Comparison of ENCODE assay signal across 8 mouse cellular contexts in the genomic region with DNA sequence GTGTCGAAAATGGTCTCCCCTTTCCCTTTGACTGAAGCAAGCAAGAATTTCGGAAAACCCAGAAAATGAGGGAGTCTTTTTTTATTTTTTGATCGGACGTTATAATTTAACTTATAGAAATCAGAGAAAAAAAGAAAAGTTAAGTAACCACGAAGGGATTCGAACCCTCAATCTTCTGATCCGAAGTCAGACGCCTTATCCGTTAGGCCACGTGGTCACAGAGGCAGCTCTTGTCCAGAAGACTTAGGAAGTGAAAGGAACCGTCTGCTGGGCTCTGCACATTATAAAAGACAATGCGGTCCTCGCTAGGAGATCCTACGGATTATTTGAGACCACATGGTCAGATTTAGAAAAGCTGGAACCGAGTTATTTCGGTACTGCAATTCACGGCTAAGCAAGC. TPM values are rescaled to one million over a fixed set of nuclear protein-coding genes. Genes with fewer than 3 reads are reported as not detected.
DNase-seq lines count a peak whose midpoint lies in the region; ATAC-seq and TF ChIP-seq lines count a peak whose summit lies in the region.

No protein-coding gene starts in this region.

- ATAC-seq in embryonic facial prominence, embryonic 13.5 days (ENCODE audit: insufficient number of reproducible peaks, insufficient read depth, low FRiP score, low TSS enrichment, low read depth) = no peak
- ATAC-seq in midbrain, embryonic 11.5 days (ENCODE audit: low FRiP score) = peak; percentile 57
- ATAC-seq in activated CD4-positive, CD25-positive, alpha-beta regulatory T cell, adult 4 months = no peak

- H3K9ac ChIP-seq in embryonic facial prominence, embryonic 13.5 days = peak overlapping the region; percentile 71
- H3K9ac ChIP-seq in midbrain, embryonic 11.5 days (ENCODE audit: low read length) = peak overlapping the region; percentile 26; the same call in 1 of the 2 replicates

- H3K4me2 ChIP-seq in embryonic facial prominence, embryonic 13.5 days = peak overlapping the region; percentile 60
- H3K4me2 ChIP-seq in midbrain, embryonic 11.5 days = peak overlapping the region; percentile 41

- no peaks in the 10 kb centered on the region for H3K27me3 ChIP-seq in embryonic facial prominence, embryonic 13.5 days
- H3K27me3 ChIP-seq in kidney, adult 2 months (replicated peaks; ENCODE audit: control insufficient read depth, insufficient read depth, low read length) = no peaks in the 10 kb centered on the region
- no peaks in the 10 kb centered on the region for H3K27me3 ChIP-seq in limb, embryonic 10.5 days (ENCODE audit: low read depth, poor library complexity, severe bottlenecking)
- H3K27me3 ChIP-seq in midbrain, embryonic 11.5 days (ENCODE audit: control insufficient read depth, insufficient read depth, low read length) = no peaks in the 10 kb centered on the region

- TF ChIP-seq CTCF in kidney, adult 2 months (conservative IDR thresholded peaks at IDR 0.05; ENCODE audit: insufficient read depth, insufficient read length, low read depth, low read length) = no peak

- H3K36me3 ChIP-seq in embryonic facial prominence, embryonic 13.5 days = no peaks in the 10 kb centered on the region
- H3K36me3 ChIP-seq in kidney, adult 2 months (ENCODE audit: control insufficient read depth, insufficient read depth, low read length) = no peaks in the 10 kb centered on the region
- no peaks in the 10 kb centered on the region for H3K36me3 ChIP-seq in limb, embryonic 10.5 days
- H3K36me3 ChIP-seq in midbrain, embryonic 11.5 days (ENCODE audit: control insufficient read depth, insufficient read depth, low read length) = no peaks in the 10 kb centered on the region

- WGBS in embryonic facial prominence, embryonic 13.5 days = under 1% methylated on average over 17 of the region's 17 CpGs
- WGBS in kidney, adult 2 months = 2% methylated on average over 17 of the region's 17 CpGs
- under 1% methylated on average over 17 of the region's 17 CpGs for WGBS in limb, embryonic 10.5 days
- under 1% methylated on average over 17 of the region's 17 CpGs for WGBS in midbrain, embryonic 11.5 days

- no peak for TF ChIP-seq POLR2A in kidney, adult 2 months (IDR thresholded peaks at IDR 0.05; ENCODE audit: low read depth, low read length)

- H3K27ac ChIP-seq in embryonic facial prominence, embryonic 13.5 days = peak overlapping the region; percentile 79
- no peak overlapping the region for H3K27ac ChIP-seq in kidney, adult 2 months (ENCODE audit: insufficient read depth, low read depth, low read length)
- peak overlapping the region; percentile 79 for H3K27ac ChIP-seq in limb, embryonic 10.5 days
- H3K27ac ChIP-seq in midbrain, embryonic 11.5 days (ENCODE audit: low read depth, low read length) = no peak overlapping the region

- no peaks in the 10 kb centered on the region for H3K9me3 ChIP-seq in embryonic facial prominence, embryonic 13.5 days
- H3K9me3 ChIP-seq in limb, embryonic 10.5 days (replicated peaks) = no peaks in the 10 kb centered on the region
- H3K9me3 ChIP-seq in midbrain, embryonic 11.5 days (ENCODE audit: control insufficient read depth, low read length) = no peaks in the 10 kb centered on the region

- DNase-seq in adrenal gland, postnatal 36 days = peak; percentile 88 to 92
- DNase-seq in heart, adult 18-20 months = peak; percentile 90 to 97
- peak; percentile 93 for DNase-seq in kidney, adult 2 months
- peak; percentile 93 for DNase-seq in limb, embryonic 10.5 days (ENCODE audit: low spot score)
- DNase-seq in midbrain, embryonic 11.5 days (ENCODE audit: low spot score, missing footprints) = peak; percentile 100
- DNase-seq in right cerebral cortex, postnatal 4 days = peak; percentile 95

- peak overlapping the region; percentile 48 for H3K4me3 ChIP-seq in embryonic facial prominence, embryonic 13.5 days
- H3K4me3 ChIP-seq in kidney, adult 2 months (ENCODE audit: insufficient read depth, low read depth, low read length) = peak overlapping the region; percentile 1; the same call in 1 of the 2 replicates
- peak overlapping the region; percentile 53 for H3K4me3 ChIP-seq in limb, embryonic 10.5 days
- peak overlapping the region; percentile 29 for H3K4me3 ChIP-seq in midbrain, embryonic 11.5 days (ENCODE audit: low read depth, low read length)

- peaks cover 9% of the 10 kb centered on the region for H3K4me1 ChIP-seq in embryonic facial prominence, embryonic 13.5 days
- no peaks in the 10 kb centered on the region; the same call in 1 of the 2 replicates for H3K4me1 ChIP-seq in kidney, adult 2 months (ENCODE audit: control insufficient read depth, insufficient read depth, low read length)
- peaks cover 19% of the 10 kb centered on the region for H3K4me1 ChIP-seq in limb, embryonic 10.5 days
- peaks cover 3% of the 10 kb centered on the region; the same call in 1 of the 2 replicates for H3K4me1 ChIP-seq in midbrain, embryonic 11.5 days (ENCODE audit: control insufficient read depth, insufficient read depth, low read length)

RNA-seq across cellular contexts. Expression of a gene that starts 4.5 kb away (rescaled TPM):
- total RNA-seq in adrenal gland, postnatal 36 days (2021) = 100 to 1,000 TPM; 443 to 473 TPM
- polyA plus RNA-seq in embryonic facial prominence, embryonic 13.5 days (2015; fragmentation: Nextera tagmentation; extraction: Ambion mirVana) = 7.3 and 7.9 TPM in 2 replicates
- total RNA-seq in heart, adult 18-20 months (2021) = 100 to 1,000 TPM; 225 to 244 TPM
- 44.7 and 57.5 TPM in 2 replicates for polyA plus RNA-seq in kidney, adult 2 months (2012; rRNA removed)
- 2.4 and 4.5 TPM in 2 replicates for polyA plus RNA-seq in limb, embryonic 10.5 days (2016; fragmentation: Nextera tagmentation; extraction: Ambion mirVana)
- 3.3 and 3.6 TPM in 2 replicates for polyA plus RNA-seq in midbrain, embryonic 11.5 days (2014; fragmentation: Nextera tagmentation; extraction: Ambion mirVana)
- polyA plus RNA-seq in activated CD4-positive, CD25-positive, alpha-beta regulatory T cell, adult 4 months (2017; shearing (Covaris generic)) = 1 to 10 TPM; 2.7 to 3.2 TPM

RNA-seq across cellular contexts. Expression of a gene that starts 7.4 kb away (rescaled TPM):
- total RNA-seq in adrenal gland, postnatal 36 days (2021) = 10 to 100 TPM; 49.7 to 55.2 TPM
- 6.6 and 13.4 TPM in 2 replicates for polyA plus RNA-seq in embryonic facial prominence, embryonic 13.5 days (2015; fragmentation: Nextera tagmentation; extraction: Ambion mirVana)
- 10 to 100 TPM in 1 of 2 experiments, 1 to 10 TPM in 1; 6.3 to 16.6 TPM for total RNA-seq in heart, adult 18-20 months (2021)
- polyA plus RNA-seq in kidney, adult 2 months (2012; rRNA removed) = 4.3 and 8.0 TPM in 2 replicates
- 8.0 and 11.7 TPM in 2 replicates for polyA plus RNA-seq in limb, embryonic 10.5 days (2016; fragmentation: Nextera tagmentation; extraction: Ambion mirVana)
- polyA plus RNA-seq in midbrain, embryonic 11.5 days (2014; fragmentation: Nextera tagmentation; extraction: Ambion mirVana) = 6.4 and 9.1 TPM in 2 replicates
- polyA plus RNA-seq in activated CD4-positive, CD25-positive, alpha-beta regulatory T cell, adult 4 months (2017; shearing (Covaris generic)) = not detected

RNA-seq across cellular contexts. Expression of a gene that starts 8.9 kb away (rescaled TPM):
- total RNA-seq in adrenal gland, postnatal 36 days (2021) = 10 to 100 TPM; 13.9 to 17.7 TPM
- polyA plus RNA-seq in embryonic facial prominence, embryonic 13.5 days (2015; fragmentation: Nextera tagmentation; extraction: Ambion mirVana) = 5.3 and 6.7 TPM in 2 replicates
- total RNA-seq in heart, adult 18-20 months (2021) = 1 to 10 TPM; 3.1 TPM
- polyA plus RNA-seq in kidney, adult 2 months (2012; rRNA removed) = 0.25 and 0.58 TPM in 2 replicates
- 4.7 and 5.3 TPM in 2 replicates for polyA plus RNA-seq in limb, embryonic 10.5 days (2016; fragmentation: Nextera tagmentation; extraction: Ambion mirVana)
- polyA plus RNA-seq in midbrain, embryonic 11.5 days (2014; fragmentation: Nextera tagmentation; extraction: Ambion mirVana) = 4.0 and 4.8 TPM in 2 replicates
- 1 to 10 TPM in 1 of 2 experiments, not detected in 1; 1.1 TPM for polyA plus RNA-seq in activated CD4-positive, CD25-positive, alpha-beta regulatory T cell, adult 4 months (2017; shearing (Covaris generic))

RNA-seq across cellular contexts. Expression of a gene that starts 16.9 kb away (rescaled TPM):
- 1 to 10 TPM; 4.2 to 4.7 TPM for total RNA-seq in adrenal gland, postnatal 36 days (2021)
- polyA plus RNA-seq in embryonic facial prominence, embryonic 13.5 days (2015; fragmentation: Nextera tagmentation; extraction: Ambion mirVana) = 0.98 and 1.4 TPM in 2 replicates
- 1 to 10 TPM; 1.1 to 1.5 TPM for total RNA-seq in heart, adult 18-20 months (2021)
- polyA plus RNA-seq in kidney, adult 2 months (2012; rRNA removed) = 0.27 and 0.36 TPM in 2 replicates
- polyA plus RNA-seq in limb, embryonic 10.5 days (2016; fragmentation: Nextera tagmentation; extraction: Ambion mirVana) = 0.56 and 0.69 TPM in 2 replicates
- 0.44 and 0.87 TPM in 2 replicates for polyA plus RNA-seq in midbrain, embryonic 11.5 days (2014; fragmentation: Nextera tagmentation; extraction: Ambion mirVana)
- under 1 TPM in 1 of 2 experiments, not detected in 1; 0.38 TPM for polyA plus RNA-seq in activated CD4-positive, CD25-positive, alpha-beta regulatory T cell, adult 4 months (2017; shearing (Covaris generic))

RNA-seq across cellular contexts. Expression of a gene that starts 17.5 kb away (rescaled TPM):
- 10 to 100 TPM; 23.4 to 24.4 TPM for total RNA-seq in adrenal gland, postnatal 36 days (2021)
- 1.2 and 1.3 TPM in 2 replicates for polyA plus RNA-seq in embryonic facial prominence, embryonic 13.5 days (2015; fragmentation: Nextera tagmentation; extraction: Ambion mirVana)
- total RNA-seq in heart, adult 18-20 months (2021) = 1 to 10 TPM; 4.9 to 6.3 TPM
- 0.74 and 0.87 TPM in 2 replicates for polyA plus RNA-seq in kidney, adult 2 months (2012; rRNA removed)
- polyA plus RNA-seq in limb, embryonic 10.5 days (2016; fragmentation: Nextera tagmentation; extraction: Ambion mirVana) = 1.3 and 1.4 TPM in 2 replicates
- polyA plus RNA-seq in midbrain, embryonic 11.5 days (2014; fragmentation: Nextera tagmentation; extraction: Ambion mirVana) = 1.2 and 1.3 TPM in 2 replicates
- 1 to 10 TPM in 1 of 2 experiments, not detected in 1; 1.1 TPM for polyA plus RNA-seq in activated CD4-positive, CD25-positive, alpha-beta regulatory T cell, adult 4 months (2017; shearing (Covaris generic))

Comparison
In these comparisons a context has a peak if more than half of its experiments do, and no peak if none do; other contexts are left out.
1. H3K27ac ChIP-seq: peak in embryonic facial prominence, embryonic 13.5 days (single experiment) and limb, embryonic 10.5 days (single experiment); none in kidney, adult 2 months (single experiment) and midbrain, embryonic 11.5 days (single experiment).
2. H3K4me3 ChIP-seq: peak in every context shown above with its lines; median percentile 53 in limb, embryonic 10.5 days; 48 in embryonic facial prominence, embryonic 13.5 days; 29 in midbrain, embryonic 11.5 days; 1 in kidney, adult 2 months.
3. Peak in every context shown above with its lines, with median percentiles within 50 percentile points of each other: DNase-seq.